Mouse (Mus musculus) hematopoietic stem cell, adult 5-6 weeks (primary cell): ENCODE results near the gene Il12a. TPM values are rescaled to one million over a fixed set of nuclear protein-coding genes. Genes with fewer than 3 reads are reported as not detected.
A peak's percentile ranks its signal among the peaks of the same experiment; 100 is the strongest.

ENCODE experiments used
- ATAC-seq, 2 experiments: fragments of 125-278 bp in 1 of 2; replicated peaks in 1 of 2; 2 replicates each; pipeline ENCODE4 v1.8.0; 2016 to 2017; ENCODE audit warnings: inconsistent platforms in 2 of 2, mild to moderate bottlenecking in 2 of 2, moderate number of reproducible peaks in 2 of 2, low read depth in 1 of 2, moderate TSS enrichment in 1 of 2; ENCODE audit not compliant: low FRiP score in 2 of 2, poor library complexity in 2 of 2, severe bottlenecking in 2 of 2, insufficient read depth in 1 of 2, low TSS enrichment in 1 of 2
- total RNA-seq: library from RNA; stranded (forward); fragments of 172-1452, 232-1000 nt; gene quantifications from 2 replicates; pipeline ENCODE4 v1.2.3, GENCODE M21; 2017

Gene Il12a
- total RNA-seq, 1 experiment from 2014 or later = 109 TPM

GRCm38 (mm10) chr3:68676831-68677303 is 13.6 kb upstream of the Il12a start:
- peak; percentile 98 for ATAC-seq

- ATAC-seq = no peak
Measured at GRCm38 (mm10) chr3:68678805-68679585, 11.4 kb upstream of the Il12a start.

GRCm38 (mm10) chr3:68683579-68683978 is 6.9 kb upstream of the Il12a start:
- ATAC-seq = peak in 1 of 2 experiments; percentile 27; a peak in 1 of 4 replicates

GRCm38 (mm10) chr3:68684207-68684606 is 6.2 kb upstream of the Il12a start:
- no peak for ATAC-seq

GRCm38 (mm10) chr3:68686852-68687560 is 3.4 kb upstream of the Il12a start:
- no peak for ATAC-seq

GRCm38 (mm10) chr3:68689346-68689745 is 1.1 kb upstream of the Il12a start:
- ATAC-seq = no peak

- ATAC-seq = peak; percentile 26 to 28
Measured at GRCm38 (mm10) chr3:68691100-68691778, 795 bp downstream of the Il12a start.

- ATAC-seq = peak; percentile 50 to 51
Measured at GRCm38 (mm10) chr3:68691938-68692599, 1.6 kb downstream of the Il12a start.

GRCm38 (mm10) chr3:68692600-68693225 is 2.3 kb downstream of the Il12a start:
- ATAC-seq = no peak

- peak; percentile 43 to 56; a peak in 3 of 4 replicates for ATAC-seq
Measured at GRCm38 (mm10) chr3:68693441-68694048, 3.1 kb downstream of the Il12a start.

- no peak for ATAC-seq
Measured at GRCm38 (mm10) chr3:68695321-68695720, 4.9 kb downstream of the Il12a start.

- no peak for ATAC-seq
Measured at GRCm38 (mm10) chr3:68696495-68697200, 6.2 kb downstream of the Il12a start.

- ATAC-seq = no peak
Measured at GRCm38 (mm10) chr3:68698601-68699000, 8.2 kb downstream of the Il12a start.

GRCm38 (mm10) chr3:68700091-68700490 is 9.6 kb downstream of the Il12a start:
- ATAC-seq = no peak

- ATAC-seq = no peak
Measured at GRCm38 (mm10) chr3:68706307-68706706, 15.9 kb downstream of the Il12a start.

GRCm38 (mm10) chr3:68708230-68708629 is 17.8 kb downstream of the Il12a start:
- ATAC-seq = no peak
